Mouse (Mus musculus) forebrain, embryonic 14.5 days (tissue): ENCODE data around the gene Prdx1. TPM values are rescaled to one million over a fixed set of nuclear protein-coding genes. Genes with fewer than 3 reads are reported as not detected.

Experiments used
- ATAC-seq: fragments of 200-750 bp; cut with Nextera tagmentation; 2 replicates; pipeline ENCODE4 v1.8.0; 2017; ENCODE audit warnings: mild to moderate bottlenecking, moderate library complexity
- DNase-seq: peaks from one replicate; pipeline ENCODE4 v3.0.0-alpha.2; 2015; ENCODE audit warnings: low spot score
- H3K27ac ChIP-seq: fragments of 300-500 bp; sonication (generic); 2 replicates; pipeline ENCODE4 v1.5.1; 2014; ENCODE audit warnings: low read depth, mild to moderate bottlenecking, control low read depth, low read length, moderate library complexity
- H3K27me3 ChIP-seq: fragments of 300-500 bp; sonication (generic); replicated peaks from 2 replicates; pipeline ENCODE4 v1.6.1; 2014; ENCODE audit warnings: low read length, control low read depth, mixed read lengths; ENCODE audit not compliant: control insufficient read depth, insufficient read depth
- H3K36me3 ChIP-seq: fragments of 300-500 bp; sonication (generic); 2 replicates; pipeline ENCODE4 v1.6.1; 2014; ENCODE audit warnings: low read length, control low read depth; ENCODE audit not compliant: control insufficient read depth, insufficient read depth
- H3K4me1 ChIP-seq: fragments of 300-500 bp; sonication (generic); 2 replicates; pipeline ENCODE4 v1.6.1; 2014; ENCODE audit warnings: antibody characterized with exemption, low read length, control low read depth; ENCODE audit not compliant: control insufficient read depth, insufficient read depth
- H3K4me2 ChIP-seq: fragments of 300-500 bp; sonication (generic); 2 replicates; pipeline ENCODE4 v1.6.1; 2014; ENCODE audit warnings: mild to moderate bottlenecking, control low read depth, low read length
- H3K4me3 ChIP-seq: fragments of 300-500 bp; sonication (generic); 2 replicates; pipeline ENCODE4 v1.5.1; 2014; ENCODE audit warnings: low read depth, low read length, control low read depth
- H3K9ac ChIP-seq: fragments of 300-500 bp; sonication (generic); 2 replicates; pipeline ENCODE4 v1.6.1; 2014; ENCODE audit warnings: mild to moderate bottlenecking, low read length, control low read depth, moderate library complexity
- H3K9me3 ChIP-seq: fragments of 300-500 bp; sonication (generic); replicated peaks from 2 replicates; pipeline ENCODE4 v1.6.1; 2016; ENCODE audit warnings: low read length, control low read depth, mixed read lengths; ENCODE audit not compliant: control insufficient read depth
- WGBS: fragments of 180-500 bp; shearing (Covaris S2); extraction: QIAGEN DNeasy Blood & Tissue Kit; methylation state at CpG from one replicate; pipeline ENCODE4 v1.1.7; 2014; 5-methylcytosine and 5-hydroxymethylcytosine counted together
- polyA plus RNA-seq: library from polyadenylated mRNA; unstranded; fragments of >200 nt; fragmentation: Nextera tagmentation; extraction: Ambion mirVana; gene quantifications from 2 replicates; pipeline ENCODE4 v1.2.1, GENCODE M21; 2014

The Prdx1 gene
- polyA plus RNA-seq, 1 experiment from 2014 or later = 632 TPM

- ATAC-seq (no peak), DNase-seq (no peak)
- Histone ChIP-seq H3K4me3 (no peak overlapping the region), H3K4me1 (peaks cover 14% of the 10 kb centered on the region), H3K36me3 (peaks cover 11% of the 10 kb centered on the region; the same call in 1 of the 2 replicates), H3K27me3 (no peaks in the 10 kb centered on the region), H3K9ac (peak overlapping the region; percentile 59; the same call in 1 of the 2 replicates), H3K4me2 (peak overlapping the region; percentile 67; the same call in 1 of the 2 replicates), H3K9me3 (no peaks in the 10 kb centered on the region), H3K27ac (no peak overlapping the region)
- WGBS = 78% methylated on average over 2 of the region's 2 CpGs
Observed at GRCm38 (mm10) chr4:116684665-116685064, 679 bp upstream of the Prdx1 start.

- H3K36me3 ChIP-seq = peaks cover 14% of the 10 kb centered on the region
- 16% methylated on average over 1 of the region's 1 CpGs for WGBS
- peaks cover 14% of the 10 kb centered on the region for H3K4me1 ChIP-seq
- ATAC-seq = no peak
- no peak overlapping the region for H3K27ac ChIP-seq
- no peaks in the 10 kb centered on the region for H3K9me3 ChIP-seq
- H3K4me2 ChIP-seq = peak overlapping the region; percentile 67
- H3K4me3 ChIP-seq = peak overlapping the region; percentile 49
- DNase-seq = no peak
- peak overlapping the region; percentile 59; the same call in 1 of the 2 replicates for H3K9ac ChIP-seq
- H3K27me3 ChIP-seq = no peaks in the 10 kb centered on the region
Observed at GRCm38 (mm10) chr4:116687041-116687440, 1.7 kb downstream of the Prdx1 start.

- Histone ChIP-seq H3K4me2 (no peak overlapping the region), H3K9me3 (no peaks in the 10 kb centered on the region), H3K4me3 (no peak overlapping the region), H3K27ac (no peak overlapping the region), H3K36me3 (peaks cover 36% of the 10 kb centered on the region), H3K4me1 (peaks cover 14% of the 10 kb centered on the region), H3K27me3 (no peaks in the 10 kb centered on the region), H3K9ac (no peak overlapping the region)
- WGBS = 94% methylated on average over 4 of the region's 4 CpGs
- DNase-seq = no peak
- no peak for ATAC-seq
Observed at GRCm38 (mm10) chr4:116689309-116689876, 4.0 kb downstream of the Prdx1 start.

GRCm38 (mm10) chr4:116692146-116692545 is 6.8 kb downstream of the Prdx1 start:
- Histone ChIP-seq H3K27ac (no peak overlapping the region), H3K4me3 (no peak overlapping the region), H3K27me3 (no peaks in the 10 kb centered on the region), H3K4me1 (peaks cover 2% of the 10 kb centered on the region; the same call in 1 of the 2 replicates), H3K9me3 (no peaks in the 10 kb centered on the region), H3K36me3 (peaks cover 54% of the 10 kb centered on the region), H3K4me2 (no peak overlapping the region), H3K9ac (no peak overlapping the region)
- ATAC-seq (no peak), DNase-seq (no peak)
- WGBS = 90% methylated on average over 2 of the region's 2 CpGs

- DNase-seq = no peak
Observed at GRCm38 (mm10) chr4:116693785-116694184, 8.4 kb downstream of the Prdx1 start.

GRCm38 (mm10) chr4:116698693-116699342 is 13.5 kb downstream of the Prdx1 start:
- ATAC-seq = no peak
- Histone ChIP-seq H3K4me3 (no peak overlapping the region), H3K4me2 (no peak overlapping the region), H3K27ac (no peak overlapping the region), H3K4me1 (no peaks in the 10 kb centered on the region), H3K27me3 (no peaks in the 10 kb centered on the region), H3K36me3 (peaks cover 62% of the 10 kb centered on the region), H3K9me3 (no peaks in the 10 kb centered on the region), H3K9ac (no peak overlapping the region)
- WGBS = 83% methylated on average over 2 of the region's 2 CpGs
- no peak for DNase-seq

More at GRCm38 (mm10) chr4:116693785-116694184, 8.4 kb downstream of the Prdx1 start:
- no peak overlapping the region for H3K27ac ChIP-seq
- H3K4me2 ChIP-seq = no peak overlapping the region
- whole genome bisulfite sequencing = 81% methylated on average over 2 of the region's 2 CpGs
- H3K9me3 ChIP-seq = no peaks in the 10 kb centered on the region
- H3K9ac ChIP-seq = no peak overlapping the region
- ATAC-seq = no peak
- no peaks in the 10 kb centered on the region for H3K4me1 ChIP-seq
- H3K36me3 ChIP-seq = peaks cover 56% of the 10 kb centered on the region
- no peak overlapping the region for H3K4me3 ChIP-seq
- H3K27me3 ChIP-seq = no peaks in the 10 kb centered on the region

GRCm38 (mm10) chr4:116700964-116701363 is 15.6 kb downstream of the Prdx1 start:
- ATAC-seq (no peak), DNase-seq (no peak)
- WGBS = 91% methylated on average over 1 of the region's 1 CpGs
- H3K27ac ChIP-seq = 0 out of 2 replicates have a peak overlapping the region, but pooled peaks have one; percentile 9
- no peaks in the 10 kb centered on the region for H3K9me3 ChIP-seq
- no peak overlapping the region for H3K4me2 ChIP-seq
- H3K4me1 ChIP-seq = no peaks in the 10 kb centered on the region
- no peak overlapping the region for H3K4me3 ChIP-seq
- peaks cover 42% of the 10 kb centered on the region for H3K36me3 ChIP-seq
- no peaks in the 10 kb centered on the region for H3K27me3 ChIP-seq
- no peak overlapping the region for H3K9ac ChIP-seq

GRCm38 (mm10) chr4:116703804-116704203 is 18.5 kb downstream of the Prdx1 start:
- ATAC-seq (no peak), DNase-seq (peak; percentile 69)
- Histone ChIP-seq H3K4me3 (no peak overlapping the region), H3K9ac (no peak overlapping the region), H3K27me3 (no peaks in the 10 kb centered on the region), H3K9me3 (no peaks in the 10 kb centered on the region), H3K4me1 (peaks cover 5% of the 10 kb centered on the region), H3K4me2 (no peak overlapping the region), H3K36me3 (peaks cover 30% of the 10 kb centered on the region), H3K27ac (no peak overlapping the region)
- 41% methylated on average over 6 of the region's 6 CpGs for WGBS

GRCm38 (mm10) chr4:116707666-116708065 is 22.3 kb downstream of the Prdx1 start:
- H3K27me3 ChIP-seq = no peaks in the 10 kb centered on the region
- peak overlapping the region; percentile 54 for H3K4me3 ChIP-seq
- WGBS = 24% methylated on average over 9 of the region's 9 CpGs
- peak overlapping the region; percentile 51 for H3K4me2 ChIP-seq
- H3K27ac ChIP-seq = no peak overlapping the region
- ATAC-seq = no peak
- no peak for DNase-seq
- peaks cover 5% of the 10 kb centered on the region; the same call in 1 of the 2 replicates for H3K36me3 ChIP-seq
- peak overlapping the region; percentile 62; the same call in 1 of the 2 replicates for H3K9ac ChIP-seq
- H3K9me3 ChIP-seq = no peaks in the 10 kb centered on the region
- H3K4me1 ChIP-seq = peaks cover 12% of the 10 kb centered on the region
